In the genomic region with DNA sequence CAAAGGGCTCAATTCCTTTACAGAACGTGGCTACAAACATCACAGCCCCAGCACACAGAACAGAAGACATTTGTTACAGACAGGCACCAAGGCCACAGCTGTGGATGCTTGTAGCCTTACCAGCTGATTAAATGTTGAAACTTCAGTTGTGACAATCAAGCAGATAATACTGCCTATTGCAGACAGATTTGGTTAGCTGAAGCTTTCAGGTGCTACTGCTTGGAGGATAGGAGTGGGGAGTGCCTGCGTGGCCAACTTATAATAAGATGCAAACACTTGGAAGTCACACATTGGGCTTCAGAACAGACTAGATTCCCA, we compare ENCODE assay signal across 18 mouse cellular contexts. TPM values are rescaled to one million over a fixed set of nuclear protein-coding genes. Genes with fewer than 3 reads are reported as not detected.
DNase-seq lines count a peak whose midpoint lies in the region; ATAC-seq and TF ChIP-seq lines count a peak whose summit lies in the region.
"Had no signal": no experiment of that assay in that cellular context is flagged by ENCODE, and none has a peak within 500 bp of the region (broad histone marks: within the 10 kb centered on the region; RNA-seq: fewer than 3 reads in every experiment).

No protein-coding gene starts in this region.

- no peak for ATAC-seq in hindbrain, postnatal 0 days
- ATAC-seq in megakaryocyte-erythroid progenitor cell, adult 5-6 weeks (replicated peaks; ENCODE audit: low FRiP score, low TSS enrichment, poor library complexity, severe bottlenecking): peak; percentile 43

- WGBS in hindbrain, postnatal 0 days: 50% methylated on average over 2 of the region's 2 CpGs
- WGBS in hindbrain, embryonic 10.5 days: 74% methylated on average over 2 of the region's 2 CpGs

- no peak for TF ChIP-seq POLR2A in testis, adult 2 months (IDR thresholded peaks at IDR 0.05; ENCODE audit: control insufficient read depth, low read depth, low read length)

- H3K4me1 ChIP-seq in hindbrain, postnatal 0 days (ENCODE audit: insufficient read depth, low read length): no peaks in the 10 kb centered on the region; the same call in 1 of the 2 replicates
- H3K4me1 ChIP-seq in hindbrain, embryonic 10.5 days (replicated peaks): peaks cover 9% of the 10 kb centered on the region
- H3K4me1 ChIP-seq in testis, adult 2 months (ENCODE audit: control insufficient read depth, insufficient read depth, low read length): peaks cover 3% of the 10 kb centered on the region
- H3K4me1 ChIP-seq: embryonic facial prominence, embryonic 12.5 days; heart, embryonic 12.5 days had no signal

- H3K27me3 ChIP-seq in hindbrain, postnatal 0 days (ENCODE audit: insufficient read depth, low read length): no peaks in the 10 kb centered on the region
- peaks cover 9% of the 10 kb centered on the region; the same call in 1 of the 2 replicates for H3K27me3 ChIP-seq in hindbrain, embryonic 10.5 days (ENCODE audit: insufficient read depth, poor library complexity, severe bottlenecking)
- H3K27me3 ChIP-seq in testis, adult 2 months (ENCODE audit: control insufficient read depth, insufficient read depth, low read length): no peaks in the 10 kb centered on the region
- H3K27me3 ChIP-seq: embryonic facial prominence, embryonic 15.5 days; heart, embryonic 15.5 days; Patski had no signal

- DNase-seq in cerebellum, adult 9-10 months: peak; percentile 19
- DNase-seq in cerebellum, adult 8-10 months: no peak
- DNase-seq in hindbrain, postnatal 0 days (ENCODE audit: low spot score): no peak
- no peak for DNase-seq in hindbrain, embryonic 10.5 days (ENCODE audit: low spot score)
- DNase-seq in testis, postnatal 14 days (ENCODE audit: low spot score): no peak
- no peak for DNase-seq in spleen, postnatal 14 days (ENCODE audit: low spot score in 2 of 2)
- DNase-seq: adrenal gland, postnatal 10 days; adrenal gland, postnatal 36 days; gastrocnemius, postnatal 25 days; heart, postnatal 36 days had no signal

- no peak overlapping the region for H3K9ac ChIP-seq in hindbrain, postnatal 0 days (replicated peaks; ENCODE audit: low read length)
- H3K9ac ChIP-seq: embryonic facial prominence, embryonic 15.5 days had no signal

- no peaks in the 10 kb centered on the region for H3K9me3 ChIP-seq in hindbrain, postnatal 0 days (ENCODE audit: low read length)
- H3K9me3 ChIP-seq in hindbrain, embryonic 10.5 days: no peaks in the 10 kb centered on the region
- H3K9me3 ChIP-seq: embryonic facial prominence, embryonic 12.5 days; embryonic facial prominence, embryonic 15.5 days; forebrain, embryonic 12.5 days; heart, embryonic 12.5 days; heart, embryonic 15.5 days had no signal

- H3K27ac ChIP-seq in hindbrain, postnatal 0 days: peak overlapping the region; percentile 93; the same call in 1 of the 2 replicates
- no peak overlapping the region for H3K27ac ChIP-seq in hindbrain, embryonic 10.5 days
- peak overlapping the region; percentile 44; the same call in 1 of the 2 replicates for H3K27ac ChIP-seq in testis, adult 2 months (ENCODE audit: control insufficient read depth, insufficient read depth, low read depth, low read length)
- H3K27ac ChIP-seq: embryonic facial prominence, embryonic 12.5 days; embryonic facial prominence, embryonic 15.5 days; forebrain, embryonic 12.5 days; heart, embryonic 15.5 days had no signal

- no peaks in the 10 kb centered on the region; the same call in 1 of the 2 replicates for H3K36me3 ChIP-seq in hindbrain, postnatal 0 days (ENCODE audit: insufficient read depth, low read length)
- peaks cover 10% of the 10 kb centered on the region; the same call in 1 of the 2 replicates for H3K36me3 ChIP-seq in hindbrain, embryonic 10.5 days
- H3K36me3 ChIP-seq in testis, adult 2 months (ENCODE audit: control insufficient read depth, insufficient read depth, low read length): no peaks in the 10 kb centered on the region
- H3K36me3 ChIP-seq: embryonic facial prominence, embryonic 12.5 days; embryonic facial prominence, embryonic 15.5 days; forebrain, embryonic 12.5 days; heart, embryonic 15.5 days had no signal

- TF ChIP-seq CTCF in hindbrain, postnatal 0 days (IDR thresholded peaks at IDR 0.05; ENCODE audit: low read depth): no peak
- no peak for TF ChIP-seq CTCF in testis, adult 2 months (IDR thresholded peaks at IDR 0.05; ENCODE audit: control insufficient read depth, insufficient read depth, insufficient replicate concordance, low read depth, low read length)

- no peak overlapping the region for H3K4me2 ChIP-seq in hindbrain, postnatal 0 days (ENCODE audit: low read depth, low read length)

- no peak overlapping the region for H3K4me3 ChIP-seq in hindbrain, postnatal 0 days (ENCODE audit: low read length)
- no peak overlapping the region for H3K4me3 ChIP-seq in hindbrain, embryonic 10.5 days
- H3K4me3 ChIP-seq in testis, adult 2 months (ENCODE audit: control insufficient read depth, low read depth, low read length): no peak overlapping the region

RNA-seq across cellular contexts. Expression of a gene that starts 0.8 kb away (rescaled TPM):
- total RNA-seq in hindbrain, postnatal 0 days (2014; rRNA removed): 119 and 133 TPM in 2 replicates
- polyA plus RNA-seq in hindbrain, postnatal 0 days (2015; fragmentation: Nextera tagmentation; extraction: Ambion mirVana): 96.2 and 113 TPM in 2 replicates
- polyA plus RNA-seq in hindbrain, embryonic 10.5 days (2016; fragmentation: Nextera tagmentation; extraction: Ambion mirVana): 9.2 and 17.1 TPM in 2 replicates
- 12.7 and 13.8 TPM in 2 replicates for polyA plus RNA-seq in testis, adult 2 months (2012; rRNA removed)
- 10.6 and 12.2 TPM in 2 replicates for total RNA-seq in megakaryocyte-erythroid progenitor cell, adult 5-6 weeks (2014; fragmentation: Nextera tagmentation)
- total RNA-seq in megakaryocyte-erythroid progenitor cell, adult 5-6 weeks (2017): 30.4 and 30.9 TPM in 2 replicates

RNA-seq across cellular contexts. Expression of a gene that starts 27.8 kb away (rescaled TPM):
- total RNA-seq in hindbrain, postnatal 0 days (2014; rRNA removed): 5.1 and 5.5 TPM in 2 replicates
- polyA plus RNA-seq in hindbrain, postnatal 0 days (2015; fragmentation: Nextera tagmentation; extraction: Ambion mirVana): 6.1 and 6.4 TPM in 2 replicates
- 2.1 and 2.3 TPM in 2 replicates for polyA plus RNA-seq in hindbrain, embryonic 10.5 days (2016; fragmentation: Nextera tagmentation; extraction: Ambion mirVana)
- polyA plus RNA-seq in testis, adult 2 months (2012; rRNA removed): 6.9 and 8.5 TPM in 2 replicates
- total RNA-seq in megakaryocyte-erythroid progenitor cell, adult 5-6 weeks (2014; fragmentation: Nextera tagmentation): 14.9 and 15.3 TPM in 2 replicates
- 23.2 and 24.9 TPM in 2 replicates for total RNA-seq in megakaryocyte-erythroid progenitor cell, adult 5-6 weeks (2017)
